Mouse (Mus musculus) cerebellum, adult 2 months (tissue): ENCODE results near the gene Zfp933. TPM values are rescaled to one million over a fixed set of nuclear protein-coding genes. Genes with fewer than 3 reads are reported as not detected.

Experiments
- DNase-seq, 2 experiments: peaks; one replicate each; pipeline ENCODE4 v3.0.0; 2021
- H3K27ac ChIP-seq: fragments of 200-500 bp; 2 replicates; pipeline ENCODE4 v1.5.1; 2012; ENCODE audit warnings: low read length, control low read depth, inconsistent platforms; ENCODE audit not compliant: insufficient read depth
- H3K27me3 ChIP-seq: fragments of 200-500 bp; 2 replicates; pipeline ENCODE4 v1.6.1; 2012; ENCODE audit warnings: inconsistent platforms, mild to moderate bottlenecking, low read length, moderate library complexity; ENCODE audit not compliant: control insufficient read depth, insufficient read depth
- H3K4me1 ChIP-seq: fragments of 200-500 bp; 2 replicates; pipeline ENCODE4 v1.6.1; 2011; ENCODE audit warnings: low read length; ENCODE audit not compliant: control insufficient read depth, insufficient read depth
- H3K4me3 ChIP-seq: fragments of 200-500 bp; replicated peaks from 2 replicates; pipeline ENCODE3; 2011; ENCODE audit warnings: mild to moderate bottlenecking, low read depth, low read length, control low read depth; ENCODE audit not compliant: insufficient read depth
- CTCF ChIP-seq: fragments of 200-500 bp; IDR thresholded peaks from 2 replicates; pipeline ENCODE4 v1.5.1; 2011; ENCODE audit warnings: low read depth, mild to moderate bottlenecking, control low read depth, low read length, moderate library complexity, borderline replicate concordance; ENCODE audit not compliant: insufficient read depth
- POLR2A ChIP-seq: fragments of 200-500 bp; IDR thresholded peaks from 2 replicates; pipeline ENCODE4 v1.6.1; 2011; ENCODE audit warnings: low read length, control low read depth, borderline replicate concordance; ENCODE audit not compliant: insufficient read depth
- WGBS: fragments of 180-500 bp; shearing (Covaris S2); methylation state at CpG from one replicate; pipeline ENCODE4 v1.1.7; 2018; 5-methylcytosine and 5-hydroxymethylcytosine counted together
- polyA plus RNA-seq: library from polyadenylated mRNA; depleted of rRNA; stranded (reverse); fragments of >200 nt; gene quantifications from 2 replicates; pipeline ENCODE4 v1.2.3, GENCODE M21; 2012; rRNA removed

Gene Zfp933
- polyA plus RNA-seq = 11.2 and 11.3 TPM in 2 replicates

- WGBS = 1% methylated on average over 23 of the region's 23 CpGs
- TF ChIP-seq CTCF (no peak), POLR2A (peak; percentile 56; the same call in 1 of the 2 replicates)
- peak; percentile 70 to 90 for DNase-seq
- Histone ChIP-seq H3K27ac (no peak within 1 kb of the TSS), H3K4me3 (peak within 1 kb of the TSS; percentile 84), H3K27me3 (no peaks in the 10 kb centered on the region), H3K4me1 (no peaks in the 10 kb centered on the region)
Measured at GRCm38 (mm10) chr4:147847614-147848583, at the start of gene Zfp933. Zfp933 (minus strand) TSS chr4:147848366.

GRCm38 (mm10) chr4:147897348-147897747 lies 49.2 kb upstream of the Zfp933 start:
- 4% methylated on average over 3 of the region's 3 CpGs for WGBS
- peaks cover 32% of the 10 kb centered on the region for H3K4me1 ChIP-seq
- H3K27me3 ChIP-seq = no peaks in the 10 kb centered on the region
- H3K27ac ChIP-seq = peak overlapping the region; percentile 38; the same call in 1 of the 2 replicates
- TF ChIP-seq POLR2A (no peak), CTCF (no peak)
- peak; percentile 53 to 77 for DNase-seq
- no peak overlapping the region for H3K4me3 ChIP-seq

- TF ChIP-seq POLR2A (no peak), CTCF (no peak)
- H3K27me3 ChIP-seq = no peaks in the 10 kb centered on the region
- 48% methylated on average over 1 of the region's 1 CpGs for WGBS
- H3K4me1 ChIP-seq = peaks cover 32% of the 10 kb centered on the region
- no peak for DNase-seq
- H3K4me3 ChIP-seq = no peak overlapping the region
- H3K27ac ChIP-seq = no peak overlapping the region
Measured at GRCm38 (mm10) chr4:147896411-147896810, 48.2 kb upstream of the Zfp933 start.

- whole genome bisulfite sequencing = 63% methylated on average over 4 of the region's 4 CpGs
Measured at GRCm38 (mm10) chr4:147895815-147896330, 47.7 kb upstream of the Zfp933 start.

GRCm38 (mm10) chr4:147890341-147890740 lies 42.2 kb upstream of the Zfp933 start:
- H3K4me1 ChIP-seq = peaks cover 3% of the 10 kb centered on the region; the same call in 1 of the 2 replicates
- TF ChIP-seq POLR2A (no peak), CTCF (no peak)
- no peak for DNase-seq
- H3K4me3 ChIP-seq = no peak overlapping the region
- 84% methylated on average over 6 of the region's 6 CpGs for WGBS
- no peak overlapping the region for H3K27ac ChIP-seq
- H3K27me3 ChIP-seq = no peaks in the 10 kb centered on the region

More at GRCm38 (mm10) chr4:147895815-147896330, 47.7 kb upstream of the Zfp933 start:
- no peak for TF ChIP-seq CTCF
- TF ChIP-seq POLR2A = no peak
- H3K4me1 ChIP-seq = peaks cover 32% of the 10 kb centered on the region
- no peak overlapping the region for H3K27ac ChIP-seq
- no peak for DNase-seq
- no peak overlapping the region for H3K4me3 ChIP-seq
- H3K27me3 ChIP-seq = no peaks in the 10 kb centered on the region

GRCm38 (mm10) chr4:147888237-147888636 lies 40.1 kb upstream of the Zfp933 start:
- Histone ChIP-seq H3K4me1 (peaks cover 3% of the 10 kb centered on the region; the same call in 1 of the 2 replicates), H3K27ac (no peak overlapping the region), H3K4me3 (no peak overlapping the region), H3K27me3 (no peaks in the 10 kb centered on the region)
- no peak for DNase-seq
- 37% methylated on average over 4 of the region's 4 CpGs for WGBS
- TF ChIP-seq CTCF = no peak

GRCm38 (mm10) chr4:147887277-147887676 lies 39.1 kb upstream of the Zfp933 start:
- Histone ChIP-seq H3K4me3 (no peak overlapping the region), H3K27me3 (no peaks in the 10 kb centered on the region), H3K27ac (no peak overlapping the region), H3K4me1 (peaks cover 3% of the 10 kb centered on the region; the same call in 1 of the 2 replicates)
- no peak for DNase-seq
- TF ChIP-seq POLR2A (no peak), CTCF (no peak)
- 92% methylated on average over 7 of the region's 7 CpGs for WGBS

- WGBS = 77% methylated on average over 12 of the region's 12 CpGs
- Histone ChIP-seq H3K27me3 (no peaks in the 10 kb centered on the region), H3K27ac (no peak overlapping the region), H3K4me3 (no peak overlapping the region), H3K4me1 (peaks cover 3% of the 10 kb centered on the region; the same call in 1 of the 2 replicates)
- TF ChIP-seq CTCF (no peak), POLR2A (no peak)
- no peak for DNase-seq
Measured at GRCm38 (mm10) chr4:147886158-147886557, 38.0 kb upstream of the Zfp933 start.
